ENCODE assay signal across 8 mouse cellular contexts in genomic region chr5:92841474-92841873, GRCm38 (mm10).
DNase-seq lines count a peak whose midpoint lies in the region; ATAC-seq and TF ChIP-seq lines count a peak whose summit lies in the region.

No protein-coding gene starts in this region.

- H3K4me1 ChIP-seq in forebrain, embryonic 16.5 days (replicated peaks; ENCODE audit: control insufficient read depth, insufficient read depth, low read length) = peaks cover 33% of the 10 kb centered on the region
- peaks cover 13% of the 10 kb centered on the region; the same call in 1 of the 2 replicates for H3K4me1 ChIP-seq in neural tube, embryonic 14.5 days (ENCODE audit: control insufficient read depth, insufficient read depth, low read length)

- DNase-seq in layer of hippocampus, adult 18-20 months (ENCODE audit: low spot score in 2 of 2) = peak; percentile 19 to 39
- no peak for DNase-seq in layer of hippocampus, postnatal 25 days (ENCODE audit: extremely low spot score in 1 of 2, low spot score in 1 of 2)
- peak; percentile 51 for DNase-seq in kidney, adult 9 months
- no peak for DNase-seq in thymus, postnatal 36 days
- no peak for DNase-seq in gastrocnemius, adult 2 months
- no peak for DNase-seq in spleen, adult 12 weeks (ENCODE audit: low spot score)

- no peak overlapping the region for H3K4me3 ChIP-seq in forebrain, embryonic 16.5 days (replicated peaks; ENCODE audit: low read length)
- H3K4me3 ChIP-seq in neural tube, embryonic 14.5 days (ENCODE audit: low read depth, low read length) = no peak overlapping the region
- H3K4me3 ChIP-seq in gastrocnemius, adult 2 months = no peak overlapping the region

- peak; percentile 85 for ATAC-seq in forebrain, embryonic 16.5 days
- ATAC-seq in neural tube, embryonic 14.5 days (ENCODE audit: low read depth) = peak; percentile 47; the same call in 1 of the 2 replicates

- H3K36me3 ChIP-seq in forebrain, embryonic 16.5 days (ENCODE audit: control insufficient read depth, insufficient read depth) = no peaks in the 10 kb centered on the region
- no peaks in the 10 kb centered on the region for H3K36me3 ChIP-seq in neural tube, embryonic 14.5 days (ENCODE audit: control insufficient read depth, insufficient read depth, low read length)

- intact Hi-C loops in gastrocnemius, adult 2 months (cut with DNase I) = no loop called here

- 0 out of 2 replicates have a peak overlapping the region, but pooled peaks have one; percentile 3 for H3K27ac ChIP-seq in forebrain, embryonic 16.5 days (ENCODE audit: low read length)
- H3K27ac ChIP-seq in neural tube, embryonic 14.5 days (ENCODE audit: low read depth, low read length) = no peak overlapping the region
- H3K27ac ChIP-seq in gastrocnemius, adult 2 months = no peak overlapping the region

- 33% methylated on average over 5 of the region's 5 CpGs for WGBS in forebrain, embryonic 16.5 days
- WGBS in neural tube, embryonic 14.5 days = 28% methylated on average over 5 of the region's 5 CpGs

- H3K27me3 ChIP-seq in forebrain, embryonic 16.5 days (replicated peaks; ENCODE audit: control insufficient read depth, insufficient read depth, low read length) = no peaks in the 10 kb centered on the region
- no peaks in the 10 kb centered on the region for H3K27me3 ChIP-seq in neural tube, embryonic 14.5 days (ENCODE audit: control insufficient read depth, insufficient read depth, low read length)

- TF ChIP-seq CTCF in gastrocnemius, adult 2 months (IDR thresholded peaks at IDR 0.05) = no peak

- no peak overlapping the region for H3K9ac ChIP-seq in forebrain, embryonic 16.5 days (replicated peaks; ENCODE audit: low read depth, low read length)
- no peak overlapping the region for H3K9ac ChIP-seq in neural tube, embryonic 14.5 days (replicated peaks; ENCODE audit: low read depth, low read length)

- no peak overlapping the region for H3K4me2 ChIP-seq in forebrain, embryonic 16.5 days (ENCODE audit: low read length)
- H3K4me2 ChIP-seq in neural tube, embryonic 14.5 days (ENCODE audit: low read depth, low read length) = no peak overlapping the region

- no peaks in the 10 kb centered on the region for H3K9me3 ChIP-seq in forebrain, embryonic 16.5 days (ENCODE audit: control insufficient read depth, low read length)
- no peaks in the 10 kb centered on the region for H3K9me3 ChIP-seq in neural tube, embryonic 14.5 days (ENCODE audit: control insufficient read depth, low read length)

Comparison
In these comparisons a context has a peak if more than half of its experiments do, and no peak if none do; other contexts are left out.
1. DNase-seq: peak in layer of hippocampus, adult 18-20 months (2 of 2) and kidney, adult 9 months (single experiment); none in layer of hippocampus, postnatal 25 days (0 of 2), thymus, postnatal 36 days (0 of 2), gastrocnemius, adult 2 months (single experiment) and spleen, adult 12 weeks (single experiment).